Mouse (Mus musculus) olfactory bulb, adult 2 months (tissue): ENCODE data around the gene Zc3h18.

Experiments used
- CTCF ChIP-seq: fragments of 200-500 bp; IDR thresholded peaks from 2 replicates; pipeline ENCODE4 v1.5.1; 2012; ENCODE audit warnings: low read depth, mild to moderate bottlenecking, low read length, moderate library complexity; ENCODE audit not compliant: insufficient read depth
- POLR2A ChIP-seq: fragments of 200-500 bp; IDR thresholded peaks from 2 replicates; pipeline ENCODE4 v1.6.1; 2012; ENCODE audit warnings: mild to moderate bottlenecking, low read depth, low read length, moderate library complexity; ENCODE audit not compliant: insufficient read depth

DNA sequence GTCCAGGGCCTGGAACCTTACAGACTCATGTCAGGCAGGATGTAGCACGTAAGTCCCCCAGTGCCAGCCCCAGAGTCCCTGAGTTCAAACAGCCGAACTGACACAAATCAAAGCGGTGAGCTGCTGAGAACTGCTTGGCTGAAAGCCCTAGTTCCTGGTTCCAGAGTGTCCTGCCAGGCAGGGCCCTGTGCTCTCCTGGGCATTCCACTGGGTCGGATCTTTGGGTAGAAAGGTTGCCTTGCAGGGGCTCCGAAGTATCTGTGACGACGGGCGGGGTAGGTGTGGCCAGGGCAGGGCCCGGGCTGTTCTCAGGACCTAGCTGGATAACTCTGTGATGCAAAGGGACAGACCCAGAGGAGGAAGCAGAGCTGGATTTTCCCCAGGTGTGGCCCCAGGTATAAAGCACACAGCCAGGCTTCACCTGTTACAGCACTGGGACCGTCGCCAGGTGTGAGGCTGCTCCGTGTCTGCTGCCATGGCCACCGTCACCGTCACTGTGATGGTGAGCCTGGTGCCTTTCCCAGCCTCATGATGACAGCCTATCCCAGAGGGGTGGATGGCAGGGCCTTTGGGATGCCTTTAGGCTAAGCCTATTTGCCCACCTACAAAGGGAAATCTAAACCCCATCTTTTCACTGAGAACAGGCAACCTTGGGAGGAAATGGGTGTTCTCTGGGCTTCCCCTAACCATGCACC lies 45.1 kb downstream of the Zc3h18 start, which contains the start of gene Il17c:
- TF ChIP-seq POLR2A (no peak), CTCF (no peak)
